Mouse (Mus musculus) heart, postnatal 0 days (tissue): ENCODE measurements around the gene Il34. TPM values are rescaled to one million over a fixed set of nuclear protein-coding genes. Genes with fewer than 3 reads are reported as not detected.

ENCODE experiments used
- ATAC-seq: fragments of 200-750 bp; cut with Nextera tagmentation; 2 replicates; pipeline ENCODE4 v1.8.0; 2017; ENCODE audit warnings: low read depth, moderate number of reproducible peaks, moderate library complexity; ENCODE audit not compliant: insufficient read depth
- DNase-seq: peaks from one replicate; pipeline ENCODE4 v3.0.0-alpha.2; 2016; ENCODE audit warnings: low spot score
- H3K27ac ChIP-seq: fragments of 300-500 bp; sonication (generic); 2 replicates; pipeline ENCODE4 v1.5.1; 2014; ENCODE audit warnings: low read depth, mild to moderate bottlenecking
- H3K27me3 ChIP-seq: fragments of 300-500 bp; sonication (generic); 2 replicates; pipeline ENCODE4 v1.6.1; 2014; ENCODE audit warnings: low read length, mixed read lengths; ENCODE audit not compliant: control insufficient read depth, insufficient read depth
- H3K36me3 ChIP-seq: fragments of 300-500 bp; sonication (generic); replicated peaks from 2 replicates; pipeline ENCODE4 v1.6.1; 2014; ENCODE audit warnings: low read length, mixed read lengths; ENCODE audit not compliant: control insufficient read depth, insufficient read depth
- H3K4me1 ChIP-seq: fragments of 300-500 bp; sonication (generic); 2 replicates; pipeline ENCODE4 v1.6.1; 2014; ENCODE audit warnings: antibody characterized with exemption; ENCODE audit not compliant: control insufficient read depth, insufficient read depth
- H3K4me2 ChIP-seq: fragments of 300-500 bp; sonication (generic); 2 replicates; pipeline ENCODE4 v1.6.1; 2014; ENCODE audit warnings: low read depth, mild to moderate bottlenecking, low read length, moderate library complexity
- H3K4me3 ChIP-seq: fragments of 300-500 bp; sonication (generic); 2 replicates; pipeline ENCODE4 v1.5.1; 2014; ENCODE audit warnings: low read depth, low read length
- H3K9ac ChIP-seq: fragments of 300-500 bp; sonication (generic); replicated peaks from 2 replicates; pipeline ENCODE4 v1.6.1; 2014; ENCODE audit warnings: low read depth, low read length, mixed read lengths
- H3K9me3 ChIP-seq: fragments of 300-500 bp; sonication (generic); replicated peaks from 2 replicates; pipeline ENCODE4 v1.6.1; 2016; ENCODE audit warnings: low read length; ENCODE audit not compliant: control insufficient read depth
- CTCF ChIP-seq: IDR thresholded peaks from 2 replicates; pipeline ENCODE4 v1.5.1; 2016; ENCODE audit warnings: antibody characterized with exemption, control low read depth, low read depth
- EP300 ChIP-seq: IDR thresholded peaks from 2 replicates; pipeline ENCODE4 v1.6.1; 2016; ENCODE audit warnings: antibody characterized with exemption, low read depth
- WGBS: fragments of 180-500 bp; shearing (Covaris S2); extraction: QIAGEN DNeasy Blood & Tissue Kit; methylation state at CpG from one replicate; pipeline ENCODE4 v1.1.7; 2014; 5-methylcytosine and 5-hydroxymethylcytosine counted together
- polyA plus RNA-seq: library from polyadenylated mRNA; unstranded; fragments of >200 nt; fragmentation: Nextera tagmentation; extraction: Ambion mirVana; gene quantifications from 2 replicates; pipeline ENCODE4 v1.2.1, GENCODE M21; 2015
- total RNA-seq: library from RNA; depleted of rRNA; stranded (reverse); fragments of >200 nt; gene quantifications from 2 replicates; pipeline ENCODE4 v1.2.3, GENCODE M21; 2014; ENCODE audit warnings: low replicate concordance

Gene Il34
- total and polyA plus RNA-seq, 2 experiments from 2014 or later: 1.4 to 3.2 TPM

- 89% methylated on average over 2 of the region's 2 CpGs for WGBS
- H3K4me2 ChIP-seq: no peak overlapping the region
- H3K27me3 ChIP-seq: no peaks in the 10 kb centered on the region
- DNase-seq (no peak), ATAC-seq (no peak)
- no peak overlapping the region for H3K4me3 ChIP-seq
- H3K9me3 ChIP-seq: no peaks in the 10 kb centered on the region
- H3K27ac ChIP-seq: no peak overlapping the region
- no peak overlapping the region for H3K9ac ChIP-seq
- H3K4me1 ChIP-seq: peaks cover 40% of the 10 kb centered on the region
- H3K36me3 ChIP-seq: no peaks in the 10 kb centered on the region
- TF ChIP-seq CTCF: no peak
- no peak for TF ChIP-seq EP300
Measured at GRCm38 (mm10) chr8:110700561-110700960, 105.2 kb downstream of the Il34 start.

- Histone ChIP-seq H3K4me3 (no peak overlapping the region), H3K36me3 (no peaks in the 10 kb centered on the region), H3K4me1 (peaks cover 31% of the 10 kb centered on the region), H3K9ac (no peak overlapping the region), H3K4me2 (no peak overlapping the region), H3K27ac (no peak overlapping the region), H3K27me3 (no peaks in the 10 kb centered on the region), H3K9me3 (no peaks in the 10 kb centered on the region)
- WGBS: 82% methylated on average over 7 of the region's 7 CpGs
- ATAC-seq (no peak), DNase-seq (no peak)
- TF ChIP-seq CTCF (no peak), EP300 (no peak)
Measured at GRCm38 (mm10) chr8:110699501-110699900, 106.2 kb downstream of the Il34 start.

- TF ChIP-seq CTCF (no peak), EP300 (no peak)
- WGBS: 52% methylated on average over 1 of the region's 1 CpGs
- ATAC-seq: no peak
- no peak overlapping the region for H3K4me3 ChIP-seq
- no peak for DNase-seq
- no peak overlapping the region for H3K9ac ChIP-seq
- H3K9me3 ChIP-seq: no peaks in the 10 kb centered on the region
- H3K27ac ChIP-seq: no peak overlapping the region
- no peak overlapping the region for H3K4me2 ChIP-seq
- peaks cover 17% of the 10 kb centered on the region for H3K4me1 ChIP-seq
- H3K27me3 ChIP-seq: no peaks in the 10 kb centered on the region
- no peaks in the 10 kb centered on the region for H3K36me3 ChIP-seq
Measured at GRCm38 (mm10) chr8:110698098-110698497, 107.6 kb downstream of the Il34 start.

GRCm38 (mm10) chr8:110697571-110697970 lies 108.2 kb downstream of the Il34 start:
- Histone ChIP-seq H3K9me3 (no peaks in the 10 kb centered on the region), H3K27ac (no peak overlapping the region), H3K4me2 (no peak overlapping the region), H3K36me3 (no peaks in the 10 kb centered on the region), H3K9ac (no peak overlapping the region), H3K4me3 (no peak overlapping the region), H3K27me3 (no peaks in the 10 kb centered on the region), H3K4me1 (0 out of 2 replicates have a peak, but pooled peaks cover 12% of the 10 kb centered on the region)
- ATAC-seq: no peak
- 83% methylated on average over 5 of the region's 5 CpGs for WGBS
- DNase-seq: no peak
- TF ChIP-seq EP300 (no peak), CTCF (no peak)

GRCm38 (mm10) chr8:110696051-110696450 lies 109.7 kb downstream of the Il34 start:
- no peak for TF ChIP-seq CTCF
- no peak for TF ChIP-seq EP300
- 66% methylated on average over 4 of the region's 4 CpGs for WGBS
- H3K4me3 ChIP-seq: no peak overlapping the region
- no peaks in the 10 kb centered on the region for H3K9me3 ChIP-seq
- H3K27ac ChIP-seq: no peak overlapping the region
- 0 out of 2 replicates have a peak, but pooled peaks cover 11% of the 10 kb centered on the region for H3K4me1 ChIP-seq
- H3K9ac ChIP-seq: no peak overlapping the region
- H3K27me3 ChIP-seq: no peaks in the 10 kb centered on the region
- DNase-seq (no peak), ATAC-seq (no peak)
- H3K36me3 ChIP-seq: no peaks in the 10 kb centered on the region
- H3K4me2 ChIP-seq: no peak overlapping the region

- no peak for DNase-seq
- 84% methylated on average over 5 of the region's 5 CpGs for WGBS
- TF ChIP-seq EP300: no peak
- TF ChIP-seq CTCF: no peak
- Histone ChIP-seq H3K4me2 (no peak overlapping the region), H3K9ac (no peak overlapping the region), H3K9me3 (no peaks in the 10 kb centered on the region), H3K27me3 (no peaks in the 10 kb centered on the region), H3K27ac (no peak overlapping the region), H3K36me3 (no peaks in the 10 kb centered on the region), H3K4me1 (0 out of 2 replicates have a peak, but pooled peaks cover 11% of the 10 kb centered on the region), H3K4me3 (no peak overlapping the region)
- ATAC-seq: no peak
Measured at GRCm38 (mm10) chr8:110695431-110695830, 110.3 kb downstream of the Il34 start.
